Mouse (Mus musculus) small intestine, adult 2 months (tissue): ENCODE measurements around the gene 4933411K16Rik. TPM values are rescaled to one million over a fixed set of nuclear protein-coding genes. Genes with fewer than 3 reads are reported as not detected.

Experiments
- H3K27ac ChIP-seq: fragments of 200-500 bp; 2 replicates; pipeline ENCODE4 v1.5.1; 2012; ENCODE audit warnings: low read depth, low read length, control low read depth, inconsistent platforms; ENCODE audit not compliant: insufficient read depth
- H3K27me3 ChIP-seq: fragments of 200-500 bp; 2 replicates; pipeline ENCODE4 v1.6.1; 2012; ENCODE audit warnings: mild to moderate bottlenecking, moderate library complexity, low read length, inconsistent platforms; ENCODE audit not compliant: control insufficient read depth, insufficient read depth
- H3K36me3 ChIP-seq: fragments of 200-500 bp; 2 replicates; pipeline ENCODE4 v1.6.1; 2012; ENCODE audit warnings: mild to moderate bottlenecking, low read length, control low read depth, inconsistent platforms; ENCODE audit not compliant: control insufficient read depth, insufficient read depth
- H3K4me1 ChIP-seq: fragments of 200-500 bp; 2 replicates; pipeline ENCODE4 v1.6.1; 2012; ENCODE audit warnings: low read length, inconsistent platforms, mixed read lengths; ENCODE audit not compliant: control insufficient read depth, insufficient read depth, insufficient read length
- H3K4me3 ChIP-seq: fragments of 200-500 bp; 2 replicates; pipeline ENCODE4 v1.5.1; 2012; ENCODE audit warnings: low read depth, mild to moderate bottlenecking, control low read depth, inconsistent platforms, low read length, moderate library complexity
- CTCF ChIP-seq: fragments of 200-500 bp; IDR thresholded peaks from 2 replicates; pipeline ENCODE4 v1.5.1; 2012; ENCODE audit warnings: low read depth, mild to moderate bottlenecking, control low read depth, inconsistent platforms, low read length, moderate library complexity, mixed read lengths; ENCODE audit not compliant: insufficient replicate concordance, insufficient read length; ENCODE audit errors: extremely low read depth
- POLR2A ChIP-seq: fragments of 200-500 bp; IDR thresholded peaks from 2 replicates; pipeline ENCODE4 v1.6.1; 2012; ENCODE audit warnings: low read depth, mild to moderate bottlenecking, control low read depth, inconsistent platforms, low read length, moderate library complexity
- WGBS: fragments of 180-500 bp; shearing (Covaris S2); methylation state at CpG from one replicate; pipeline ENCODE4 v1.1.7; 2018; 5-methylcytosine and 5-hydroxymethylcytosine counted together
- polyA plus RNA-seq: library from polyadenylated mRNA; depleted of rRNA; stranded (reverse); fragments of >200 nt; gene quantifications from 2 replicates; pipeline ENCODE4 v1.2.3, GENCODE M21; 2012

The 4933411K16Rik gene
- polyA plus RNA-seq, 1 experiment = not detected

GRCm38 (mm10) chr19:42051351-42051750, 697 bp upstream of the 4933411K16Rik start:
- H3K36me3 ChIP-seq = no peaks in the 10 kb centered on the region
- TF ChIP-seq POLR2A = no peak
- no peak for TF ChIP-seq CTCF
- no peak overlapping the region for H3K4me3 ChIP-seq
- no peaks in the 10 kb centered on the region for H3K27me3 ChIP-seq
- no peaks in the 10 kb centered on the region for H3K4me1 ChIP-seq
- WGBS = 92% methylated on average over 3 of the region's 3 CpGs
- no peak overlapping the region for H3K27ac ChIP-seq

GRCm38 (mm10) chr19:42054255-42054654, 2.2 kb downstream of the 4933411K16Rik start:
- H3K36me3 ChIP-seq = no peaks in the 10 kb centered on the region
- TF ChIP-seq CTCF (no peak), POLR2A (no peak)
- H3K27ac ChIP-seq = no peak overlapping the region
- H3K27me3 ChIP-seq = no peaks in the 10 kb centered on the region
- 60% methylated on average over 6 of the region's 6 CpGs for WGBS
- H3K4me1 ChIP-seq = no peaks in the 10 kb centered on the region
- no peak overlapping the region for H3K4me3 ChIP-seq

- TF ChIP-seq POLR2A (no peak), CTCF (no peak)
- Histone ChIP-seq H3K36me3 (no peaks in the 10 kb centered on the region), H3K27ac (no peak overlapping the region), H3K4me1 (no peaks in the 10 kb centered on the region), H3K27me3 (no peaks in the 10 kb centered on the region), H3K4me3 (no peak overlapping the region)
- WGBS = 86% methylated on average over 2 of the region's 2 CpGs
Measured at GRCm38 (mm10) chr19:42055881-42056280, 3.8 kb downstream of the 4933411K16Rik start.

DNA sequence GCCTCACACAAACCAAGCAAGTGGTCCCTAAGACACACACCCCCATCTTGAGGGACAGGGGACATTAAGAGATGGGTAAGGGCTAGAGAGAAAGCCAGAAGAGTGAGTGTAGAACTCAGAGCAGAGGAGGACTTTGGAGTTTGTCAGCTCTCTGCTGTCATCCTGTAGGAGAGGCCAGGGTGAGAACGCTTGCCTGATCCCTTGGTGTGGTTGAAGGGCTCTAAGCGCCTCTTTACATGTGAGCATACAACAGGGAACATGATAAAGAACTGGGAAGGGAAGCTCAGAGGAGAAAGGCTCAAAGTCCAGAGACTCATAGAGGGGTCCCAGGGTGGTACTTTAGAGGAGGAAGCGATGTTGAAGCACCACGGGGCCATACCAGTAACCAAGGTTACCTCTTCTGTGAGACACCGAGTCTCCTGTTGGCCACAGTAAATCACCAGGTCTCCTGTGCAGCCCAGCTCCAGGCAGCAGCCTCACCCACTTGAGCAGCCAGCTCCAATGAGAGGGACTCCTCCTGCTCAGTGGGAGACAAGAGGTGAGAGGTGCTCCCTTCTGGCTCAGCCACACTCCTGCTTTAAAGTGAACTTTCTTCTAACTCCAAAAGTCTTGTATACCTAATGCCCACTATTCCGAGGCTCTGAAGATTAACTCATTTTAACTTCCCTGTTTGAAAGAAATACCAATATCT, 4.8 kb downstream of the 4933411K16Rik start:
- Histone ChIP-seq H3K36me3 (no peaks in the 10 kb centered on the region), H3K4me1 (no peaks in the 10 kb centered on the region), H3K27me3 (no peaks in the 10 kb centered on the region), H3K27ac (no peak overlapping the region), H3K4me3 (no peak overlapping the region)
- 68% methylated on average over 6 of the region's 6 CpGs for WGBS
- no peak for TF ChIP-seq POLR2A
- TF ChIP-seq CTCF = no peak

- H3K36me3 ChIP-seq = no peaks in the 10 kb centered on the region
- TF ChIP-seq CTCF (no peak), POLR2A (no peak)
- WGBS = 23% methylated on average over 7 of the region's 7 CpGs
- H3K4me1 ChIP-seq = no peaks in the 10 kb centered on the region
- no peaks in the 10 kb centered on the region for H3K27me3 ChIP-seq
- no peak overlapping the region for H3K4me3 ChIP-seq
- H3K27ac ChIP-seq = no peak overlapping the region
Measured at GRCm38 (mm10) chr19:42058426-42058825, 6.4 kb downstream of the 4933411K16Rik start.

GRCm38 (mm10) chr19:42061443-42061842, 9.4 kb downstream of the 4933411K16Rik start:
- Histone ChIP-seq H3K27ac (no peak overlapping the region), H3K4me1 (no peaks in the 10 kb centered on the region), H3K36me3 (no peaks in the 10 kb centered on the region), H3K4me3 (no peak overlapping the region), H3K27me3 (no peaks in the 10 kb centered on the region)
- TF ChIP-seq CTCF = no peak
- TF ChIP-seq POLR2A = no peak
- 91% methylated on average over 7 of the region's 7 CpGs for WGBS

- Histone ChIP-seq H3K27me3 (no peaks in the 10 kb centered on the region), H3K4me1 (peaks cover 8% of the 10 kb centered on the region; the same call in 1 of the 2 replicates), H3K4me3 (no peak overlapping the region), H3K27ac (no peak overlapping the region), H3K36me3 (no peaks in the 10 kb centered on the region)
- TF ChIP-seq POLR2A (no peak), CTCF (no peak)
- WGBS = 82% methylated on average over 11 of the region's 11 CpGs
Measured at GRCm38 (mm10) chr19:42068441-42069240, 16.6 kb downstream of the 4933411K16Rik start.
